Mouse (Mus musculus) lung, postnatal 0 days (tissue): ENCODE results near the gene Dusp6. TPM values are rescaled to one million over a fixed set of nuclear protein-coding genes. Genes with fewer than 3 reads are reported as not detected.

Experiments
- ATAC-seq: fragments of 200-750 bp; cut with Nextera tagmentation; 2 replicates; pipeline ENCODE4 v1.8.0; 2017; ENCODE audit warnings: moderate library complexity
- DNase-seq: peaks from one replicate; pipeline ENCODE4 v3.0.0-alpha.2; 2016; ENCODE audit warnings: low spot score
- H3K27ac ChIP-seq: fragments of 300-500 bp; sonication (generic); 2 replicates; pipeline ENCODE4 v1.5.1; 2014; ENCODE audit warnings: antibody characterized with exemption, mild to moderate bottlenecking, low read length, mixed read lengths
- H3K27me3 ChIP-seq: fragments of 300-500 bp; sonication (generic); replicated peaks from 2 replicates; pipeline ENCODE4 v1.6.1; 2014; ENCODE audit warnings: low read length, mixed read lengths; ENCODE audit not compliant: insufficient read depth
- H3K36me3 ChIP-seq: fragments of 300-500 bp; sonication (generic); 2 replicates; pipeline ENCODE4 v1.6.1; 2014; ENCODE audit warnings: low read length, mixed read lengths; ENCODE audit not compliant: insufficient read depth
- H3K4me1 ChIP-seq: fragments of 300-500 bp; sonication (generic); 2 replicates; pipeline ENCODE4 v1.6.1; 2014; ENCODE audit warnings: antibody characterized with exemption, low read depth, low read length, mixed read lengths; ENCODE audit not compliant: insufficient read depth
- H3K4me2 ChIP-seq: fragments of 300-500 bp; sonication (generic); replicated peaks from 2 replicates; pipeline ENCODE4 v1.6.1; 2014; ENCODE audit warnings: low read depth, mild to moderate bottlenecking, low read length, moderate library complexity, mixed read lengths
- H3K4me3 ChIP-seq: fragments of 300-500 bp; sonication (generic); 2 replicates; pipeline ENCODE4 v1.5.1; 2014; ENCODE audit warnings: low read depth, low read length
- H3K9ac ChIP-seq: fragments of 300-500 bp; sonication (generic); replicated peaks from 2 replicates; pipeline ENCODE4 v1.6.1; 2014; ENCODE audit warnings: low read depth, mild to moderate bottlenecking
- H3K9me3 ChIP-seq: fragments of 300-500 bp; sonication (generic); 2 replicates; pipeline ENCODE4 v1.6.1; 2016; ENCODE audit warnings: low read length, mixed read lengths
- CTCF ChIP-seq: IDR thresholded peaks from 2 replicates; pipeline ENCODE4 v1.5.1; 2016; ENCODE audit warnings: antibody characterized with exemption, mild to moderate bottlenecking
- EP300 ChIP-seq: IDR thresholded peaks from 2 replicates; pipeline ENCODE4 v1.6.1; 2016; ENCODE audit warnings: antibody characterized with exemption, mild to moderate bottlenecking, control low read depth
- WGBS: fragments of 180-500 bp; shearing (Covaris S2); extraction: QIAGEN DNeasy Blood & Tissue Kit; methylation state at CpG from one replicate; pipeline ENCODE4 v1.1.7; 2014; 5-methylcytosine and 5-hydroxymethylcytosine counted together
- polyA plus RNA-seq: library from polyadenylated mRNA; unstranded; fragments of >200 nt; fragmentation: Nextera tagmentation; extraction: Ambion mirVana; gene quantifications from 2 replicates; pipeline ENCODE4 v1.2.1, GENCODE M21; 2015

The Dusp6 gene
- polyA plus RNA-seq, 1 experiment from 2014 or later: 49.7 TPM

- no peaks in the 10 kb centered on the region for H3K4me1 ChIP-seq
- DNase-seq: peak; percentile 80
- no peaks in the 10 kb centered on the region for H3K27me3 ChIP-seq
- WGBS: 35% methylated on average over 22 of the region's 22 CpGs
- no peak overlapping the region for H3K4me3 ChIP-seq
- H3K4me2 ChIP-seq: 0 out of 2 replicates have a peak overlapping the region, but pooled peaks have one; percentile 8
- H3K36me3 ChIP-seq: no peaks in the 10 kb centered on the region
- TF ChIP-seq CTCF: no peak
- TF ChIP-seq EP300: peak; percentile 92
- peak; percentile 83 for ATAC-seq
- H3K9me3 ChIP-seq: no peaks in the 10 kb centered on the region
- no peak overlapping the region for H3K9ac ChIP-seq
- 0 out of 2 replicates have a peak overlapping the region, but pooled peaks have one; percentile 26 for H3K27ac ChIP-seq
Observed at GRCm38 (mm10) chr10:99279067-99279880, 16.2 kb downstream of the Dusp6 start.

- Histone ChIP-seq H3K27me3 (no peaks in the 10 kb centered on the region), H3K4me2 (no peak overlapping the region), H3K27ac (no peak overlapping the region), H3K9me3 (no peaks in the 10 kb centered on the region), H3K9ac (no peak overlapping the region), H3K36me3 (no peaks in the 10 kb centered on the region), H3K4me1 (0 out of 2 replicates have a peak, but pooled peaks cover 5% of the 10 kb centered on the region), H3K4me3 (no peak overlapping the region)
- DNase-seq: no peak
- ATAC-seq: no peak
- TF ChIP-seq CTCF (no peak), EP300 (no peak)
- 89% methylated on average over 10 of the region's 10 CpGs for WGBS
Observed at GRCm38 (mm10) chr10:99283981-99284385, 21.0 kb downstream of the Dusp6 start.

GRCm38 (mm10) chr10:99284918-99285317 is 21.9 kb downstream of the Dusp6 start:
- Histone ChIP-seq H3K4me2 (no peak overlapping the region), H3K9ac (no peak overlapping the region), H3K27me3 (no peaks in the 10 kb centered on the region), H3K9me3 (no peaks in the 10 kb centered on the region), H3K27ac (peak overlapping the region; percentile 55; the same call in 1 of the 2 replicates), H3K36me3 (no peaks in the 10 kb centered on the region), H3K4me3 (no peak overlapping the region), H3K4me1 (0 out of 2 replicates have a peak, but pooled peaks cover 5% of the 10 kb centered on the region)
- no peak for TF ChIP-seq EP300
- TF ChIP-seq CTCF: no peak
- DNase-seq (no peak), ATAC-seq (no peak)
- WGBS: 72% methylated on average over 9 of the region's 9 CpGs

GRCm38 (mm10) chr10:99285759-99286158 is 22.7 kb downstream of the Dusp6 start:
- TF ChIP-seq EP300 (no peak), CTCF (no peak)
- H3K4me3 ChIP-seq: no peak overlapping the region
- no peaks in the 10 kb centered on the region for H3K36me3 ChIP-seq
- 0 out of 2 replicates have a peak, but pooled peaks cover 5% of the 10 kb centered on the region for H3K4me1 ChIP-seq
- peak overlapping the region; percentile 55 for H3K27ac ChIP-seq
- no peaks in the 10 kb centered on the region for H3K9me3 ChIP-seq
- peak; percentile 75 for ATAC-seq
- no peak overlapping the region for H3K4me2 ChIP-seq
- peak; percentile 82 for DNase-seq
- WGBS: 39% methylated on average over 8 of the region's 8 CpGs
- H3K27me3 ChIP-seq: no peaks in the 10 kb centered on the region
- H3K9ac ChIP-seq: no peak overlapping the region

GRCm38 (mm10) chr10:99286213-99286612 is 23.2 kb downstream of the Dusp6 start:
- TF ChIP-seq EP300: peak; percentile 69
- TF ChIP-seq CTCF: peak; percentile 31; the same call in 1 of the 2 replicates
- H3K36me3 ChIP-seq: no peaks in the 10 kb centered on the region
- H3K27me3 ChIP-seq: no peaks in the 10 kb centered on the region
- no peaks in the 10 kb centered on the region for H3K9me3 ChIP-seq
- no peak overlapping the region for H3K4me2 ChIP-seq
- ATAC-seq (peak; percentile 59), DNase-seq (peak; percentile 61)
- H3K27ac ChIP-seq: peak overlapping the region; percentile 55
- H3K4me1 ChIP-seq: 0 out of 2 replicates have a peak, but pooled peaks cover 5% of the 10 kb centered on the region
- no peak overlapping the region for H3K9ac ChIP-seq
- no peak overlapping the region for H3K4me3 ChIP-seq
- 48% methylated on average over 7 of the region's 7 CpGs for WGBS

GRCm38 (mm10) chr10:99286787-99287186 is 23.8 kb downstream of the Dusp6 start:
- peak overlapping the region; percentile 44 for H3K4me2 ChIP-seq
- no peak overlapping the region; the same call in 1 of the 2 replicates for H3K4me3 ChIP-seq
- no peak for TF ChIP-seq CTCF
- no peak for TF ChIP-seq EP300
- WGBS: 13% methylated on average over 17 of the region's 17 CpGs
- H3K9ac ChIP-seq: no peak overlapping the region
- H3K36me3 ChIP-seq: no peaks in the 10 kb centered on the region
- H3K4me1 ChIP-seq: 0 out of 2 replicates have a peak, but pooled peaks cover 5% of the 10 kb centered on the region
- peak; percentile 25; the same call in 1 of the 2 replicates for ATAC-seq
- no peaks in the 10 kb centered on the region for H3K9me3 ChIP-seq
- H3K27ac ChIP-seq: no peak overlapping the region
- peak; percentile 44 for DNase-seq
- no peaks in the 10 kb centered on the region for H3K27me3 ChIP-seq
